Mouse (Mus musculus) layer of hippocampus, adult 9-11 months (tissue): ENCODE data around the gene Rab40b.

Source experiments
- DNase-seq: peaks from one replicate; pipeline ENCODE4 v3.0.0; 2022

Rab40b gene

DNA sequence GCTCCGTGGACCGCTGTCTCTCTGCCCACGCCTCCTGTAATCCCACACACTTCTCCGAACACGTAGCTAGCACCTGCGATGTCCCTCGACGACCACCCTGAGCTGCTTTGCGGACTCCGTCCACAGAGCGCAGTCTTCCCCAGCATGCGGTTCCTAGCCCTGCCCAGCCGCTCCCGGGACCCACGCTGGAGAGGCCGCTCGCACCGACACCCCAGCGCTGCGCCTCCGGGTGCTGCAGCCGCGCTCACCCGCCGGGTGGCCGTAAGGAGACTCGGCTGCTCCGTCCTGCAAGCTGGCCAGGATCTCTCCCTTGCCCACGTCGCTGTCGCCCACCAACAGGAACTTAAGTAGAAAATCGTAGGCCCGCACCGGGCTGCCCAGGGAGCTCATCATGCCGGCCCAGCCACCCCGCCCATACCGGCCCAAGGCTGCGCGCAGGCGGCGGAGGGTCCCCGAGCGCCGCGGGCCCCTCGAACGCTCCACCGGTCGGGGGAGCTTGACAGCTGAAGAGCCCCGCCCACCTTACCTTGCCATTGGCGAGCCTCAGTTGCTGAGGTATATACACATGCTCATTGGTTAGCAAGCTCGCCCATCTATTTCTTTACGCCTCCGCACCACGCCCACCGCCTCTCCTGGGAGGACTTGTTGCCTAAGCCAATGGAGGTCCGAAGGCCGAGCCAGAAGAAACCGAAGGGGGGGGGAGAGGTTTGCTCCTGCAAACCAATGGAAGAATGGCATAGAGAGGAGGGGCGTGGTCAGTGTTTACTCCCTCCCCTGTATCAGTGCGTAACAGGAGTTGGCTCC is at the start of gene Rab40b:
Gene Rab40b, minus strand, starts transcription at position 502 of the 804 bp plus-strand sequence.
- DNase-seq: peak; percentile 99

DNA sequence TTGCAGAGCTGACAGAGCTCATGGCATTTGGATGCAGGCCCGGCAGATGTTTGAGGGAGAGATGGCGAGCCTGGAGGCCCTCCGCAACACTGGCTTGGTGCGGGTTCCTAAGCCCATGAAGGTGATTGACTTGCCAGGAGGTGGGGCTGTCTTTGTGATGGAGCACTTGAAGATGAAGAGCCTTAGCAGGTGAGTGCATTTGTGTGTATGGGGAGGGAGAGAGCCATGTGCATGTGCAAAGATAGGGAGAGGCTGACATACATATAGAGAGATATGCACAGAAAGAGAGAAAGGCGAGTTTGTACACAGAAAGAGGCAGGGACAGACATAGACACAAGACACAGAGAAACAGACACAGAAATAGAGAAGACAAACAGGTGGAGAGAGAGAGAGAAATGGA is 49.2 kb upstream of the Rab40b start:
- no peak for DNase-seq

DNA sequence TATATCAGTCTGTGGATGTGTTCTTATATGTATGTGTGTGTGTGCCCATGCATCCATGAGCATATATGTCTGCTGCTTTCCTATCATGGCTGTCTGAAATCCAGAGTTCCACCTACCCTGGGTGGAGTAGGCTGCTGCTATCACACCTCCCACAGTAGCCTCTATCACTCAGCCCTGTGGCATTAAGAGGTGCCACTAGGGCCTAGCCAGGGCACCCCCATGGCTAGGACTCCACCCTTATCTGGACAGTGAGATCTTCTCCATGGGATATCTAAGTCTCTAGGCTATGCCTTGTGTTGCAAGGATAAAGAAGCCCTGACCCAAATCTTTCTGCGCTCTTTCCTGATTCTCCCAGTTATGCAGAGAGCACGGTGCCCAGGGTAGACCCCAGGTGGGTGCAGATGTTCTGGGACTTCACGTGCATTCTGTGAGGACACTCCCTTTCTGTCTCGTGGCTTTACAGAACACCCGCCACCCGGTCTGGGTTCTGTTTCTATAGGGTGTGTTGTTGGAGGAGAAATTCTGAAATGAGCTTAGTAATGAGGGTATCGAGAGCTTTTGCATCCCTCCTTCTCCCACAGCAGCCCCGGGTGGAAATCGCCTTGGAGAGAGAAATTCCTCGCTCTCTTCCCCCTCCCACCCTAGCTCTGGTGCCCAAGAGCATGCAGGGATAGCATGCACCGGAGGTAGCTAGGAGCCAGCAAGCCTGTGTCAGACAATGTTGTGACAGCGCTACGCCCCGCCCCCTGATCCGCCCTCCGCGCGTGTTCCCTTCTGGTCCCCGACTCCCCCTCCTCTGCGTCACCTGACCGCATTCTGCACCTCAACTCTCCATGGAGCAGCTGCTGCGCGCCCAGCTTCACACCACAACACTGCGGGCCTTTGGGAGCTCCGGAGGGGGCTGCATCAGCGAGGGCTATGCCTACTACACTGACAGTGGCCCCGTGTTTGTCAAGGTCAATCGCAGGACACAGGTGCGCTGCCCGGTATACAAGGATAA is 46.4 kb upstream of the Rab40b start, which contains the start of gene Fn3k:
Gene Fn3k, plus strand, starts transcription at position 758 of the 1,000 bp plus-strand sequence.
- DNase-seq: peak; percentile 97

DNA sequence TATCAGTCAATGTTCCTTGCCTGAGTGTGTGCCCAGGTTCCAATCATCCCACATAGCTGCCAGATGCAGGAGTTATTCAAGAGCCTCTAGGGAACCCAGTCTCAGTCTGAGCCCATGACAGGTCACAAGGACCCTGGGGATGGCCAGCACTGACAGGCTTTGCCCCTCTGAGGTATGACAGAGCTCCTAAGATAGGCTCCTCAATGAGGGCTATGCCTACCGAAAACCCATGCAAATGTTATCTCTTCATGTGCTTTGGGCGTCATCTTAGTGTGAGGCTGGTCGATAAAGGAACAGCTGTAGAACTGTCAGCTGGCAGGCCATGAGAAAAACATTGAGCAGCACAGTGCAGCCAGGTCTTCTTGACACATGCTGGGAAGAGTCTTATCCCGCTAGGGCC is 45.3 kb upstream of the Rab40b start:
- no peak for DNase-seq

DNA sequence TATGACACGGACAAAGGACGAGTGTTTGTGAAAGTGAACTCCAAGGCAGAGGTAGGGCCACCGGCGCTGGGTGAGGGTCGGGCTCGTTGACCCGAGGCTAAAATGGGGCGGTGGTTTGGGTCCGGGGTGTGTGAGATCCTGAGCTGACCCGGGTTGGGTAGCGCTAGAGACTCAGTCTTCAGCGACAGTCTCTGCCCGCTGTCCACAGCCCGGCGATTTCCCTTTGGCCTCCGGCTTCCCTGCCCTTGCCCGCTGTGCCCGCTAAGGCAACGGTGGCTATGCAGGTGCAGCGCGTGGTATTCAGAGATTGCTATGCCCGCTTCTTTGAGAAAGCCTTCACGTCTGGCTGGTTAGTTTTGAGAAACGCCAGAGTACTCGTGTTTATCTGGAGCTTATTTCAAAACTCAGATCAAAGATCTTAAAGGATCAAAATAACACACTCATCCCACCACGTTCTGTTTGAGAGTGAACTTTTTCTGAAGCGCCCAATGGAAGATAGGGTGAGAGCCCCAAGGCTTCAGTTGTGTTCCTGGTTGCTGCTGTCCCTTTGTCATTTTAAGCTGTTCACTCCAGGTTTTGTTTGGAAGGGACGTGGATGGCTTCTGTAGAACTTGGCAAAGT is 33.6 kb upstream of the Rab40b start:
- DNase-seq: no peak

DNA sequence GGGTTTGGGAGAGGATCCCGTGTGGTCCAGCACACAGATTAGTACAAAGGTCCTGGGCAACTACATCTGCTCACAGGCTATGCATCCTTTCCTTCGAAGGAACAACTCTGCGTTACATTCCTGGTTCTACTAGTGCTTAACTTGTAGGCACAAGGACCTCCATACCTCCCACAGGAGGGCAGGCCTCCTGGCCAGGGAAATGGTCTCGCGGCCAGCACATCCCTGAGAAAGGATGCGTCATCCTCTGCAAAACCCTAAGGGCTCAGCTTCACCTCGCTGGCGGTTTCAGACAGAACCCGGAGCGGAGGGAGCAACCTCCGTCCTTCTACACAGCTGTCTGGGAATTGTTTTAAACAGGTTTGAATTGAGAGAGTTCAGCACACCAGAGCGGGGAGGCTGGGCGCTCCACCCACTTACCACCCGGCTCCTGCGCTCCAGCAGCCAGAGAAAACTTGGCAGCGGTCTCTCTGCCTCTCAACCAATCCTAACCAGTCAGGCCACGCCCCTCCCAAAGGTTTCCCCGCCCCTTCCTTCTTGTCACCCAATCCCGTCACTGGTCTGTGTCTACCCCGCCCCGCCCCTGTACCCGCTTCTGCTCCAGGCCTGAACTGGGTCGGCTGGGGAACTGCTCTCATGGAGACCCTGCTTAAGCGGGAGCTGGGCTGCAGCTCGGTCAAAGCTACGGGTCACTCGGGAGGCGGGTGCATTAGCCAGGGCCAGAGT is 32.9 kb upstream of the Rab40b start, which contains the start of gene Fn3krp:
Gene Fn3krp, plus strand, starts transcription at position 572 of the 723 bp plus-strand sequence.
- peak; percentile 100 for DNase-seq

DNA sequence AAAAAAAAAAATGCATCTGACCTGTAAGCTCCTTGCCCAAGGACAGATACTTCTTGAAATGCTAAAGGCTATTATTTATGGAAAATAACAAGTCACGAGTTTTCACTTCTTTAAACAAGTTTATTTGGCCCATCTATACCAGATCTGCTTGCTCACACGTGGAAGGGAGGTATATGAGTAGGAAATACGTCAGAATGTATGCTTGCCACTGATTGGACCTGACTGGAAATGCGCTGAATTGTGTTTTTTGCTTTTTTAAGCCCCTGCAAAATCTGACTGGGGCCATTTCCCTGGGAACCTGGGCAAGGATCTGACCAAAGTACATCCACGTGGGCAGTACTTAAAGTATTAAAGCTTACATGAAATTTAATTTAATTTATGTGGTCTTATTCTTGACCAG is 32.3 kb upstream of the Rab40b start:
- DNase-seq: no peak

DNA sequence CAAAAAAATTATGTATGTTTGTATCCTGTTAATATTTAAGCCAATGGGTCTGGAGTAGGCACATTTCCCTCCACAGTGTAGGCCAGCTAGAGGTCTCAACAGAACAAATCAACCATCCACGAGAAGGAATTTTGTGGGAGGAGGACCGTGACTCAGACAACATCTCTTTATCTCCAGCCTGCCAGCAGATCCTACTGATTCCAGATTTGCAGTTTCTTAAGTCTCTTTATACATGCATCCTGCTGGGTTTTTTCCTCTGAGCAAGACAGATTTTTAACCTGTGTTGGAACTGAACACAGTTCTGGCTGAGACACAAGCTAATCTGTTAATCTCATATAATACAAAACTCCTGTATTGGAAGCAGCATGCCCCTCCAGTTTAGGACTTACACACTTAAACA is 30.9 kb upstream of the Rab40b start:
- no peak for DNase-seq

DNA sequence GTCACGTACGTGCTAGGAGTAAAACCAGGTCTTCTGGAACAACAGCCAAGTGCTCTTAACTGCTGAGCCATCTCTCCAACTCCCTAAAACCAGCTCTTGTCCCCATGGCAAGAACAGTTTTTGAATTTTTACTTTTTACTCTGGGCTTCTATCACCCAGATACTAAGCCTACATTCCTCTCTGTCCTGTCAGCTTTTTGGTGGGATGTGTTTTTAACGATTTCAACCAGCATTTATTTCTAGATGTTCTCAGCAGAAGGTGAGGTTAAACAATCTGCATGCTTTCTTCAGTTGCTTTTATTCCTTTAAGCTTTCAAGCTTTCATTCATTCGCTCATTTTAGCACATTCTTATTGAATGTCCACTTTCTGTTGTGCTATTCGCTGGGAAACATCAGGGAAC is 29.9 kb upstream of the Rab40b start:
- DNase-seq: no peak

DNA sequence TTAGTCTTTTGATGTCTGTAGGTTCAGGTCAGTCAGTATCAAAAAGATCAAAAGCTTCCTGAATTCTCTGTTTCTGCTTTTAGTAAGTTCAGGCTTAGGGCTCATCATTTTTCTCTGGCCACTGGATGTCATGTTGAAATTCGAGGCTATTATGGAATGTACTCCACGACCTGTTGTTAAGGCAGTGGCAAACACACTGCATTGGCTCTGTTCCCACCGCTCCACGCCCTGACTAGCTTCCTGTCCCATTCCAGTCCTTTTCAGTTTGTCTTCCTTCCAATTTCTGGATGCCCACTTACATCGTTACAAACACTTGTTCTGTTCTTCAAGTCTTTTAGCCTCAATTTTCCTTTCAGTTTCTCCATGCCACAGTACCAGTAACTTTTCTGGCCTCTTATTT is 27.3 kb upstream of the Rab40b start:
- DNase-seq: no peak

DNA sequence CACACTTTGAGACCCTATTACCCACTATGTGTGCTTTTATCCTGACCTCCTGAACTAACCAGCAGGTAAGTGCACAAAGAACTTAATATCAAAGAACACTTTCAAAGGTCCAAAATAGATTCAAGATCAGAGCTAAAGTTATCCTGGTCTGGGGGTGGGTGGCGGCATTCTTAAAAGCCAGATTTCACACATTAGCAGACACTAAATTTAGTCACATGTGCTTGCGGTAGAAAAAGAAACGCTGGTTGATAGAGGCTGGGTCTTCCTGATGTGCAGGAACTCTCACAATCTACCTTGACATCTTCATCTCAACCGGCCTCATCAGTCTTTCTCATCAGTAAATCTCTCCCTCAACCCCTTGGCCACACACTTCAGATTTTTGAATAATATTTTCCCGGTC is 26.7 kb upstream of the Rab40b start:
- no peak for DNase-seq

DNA sequence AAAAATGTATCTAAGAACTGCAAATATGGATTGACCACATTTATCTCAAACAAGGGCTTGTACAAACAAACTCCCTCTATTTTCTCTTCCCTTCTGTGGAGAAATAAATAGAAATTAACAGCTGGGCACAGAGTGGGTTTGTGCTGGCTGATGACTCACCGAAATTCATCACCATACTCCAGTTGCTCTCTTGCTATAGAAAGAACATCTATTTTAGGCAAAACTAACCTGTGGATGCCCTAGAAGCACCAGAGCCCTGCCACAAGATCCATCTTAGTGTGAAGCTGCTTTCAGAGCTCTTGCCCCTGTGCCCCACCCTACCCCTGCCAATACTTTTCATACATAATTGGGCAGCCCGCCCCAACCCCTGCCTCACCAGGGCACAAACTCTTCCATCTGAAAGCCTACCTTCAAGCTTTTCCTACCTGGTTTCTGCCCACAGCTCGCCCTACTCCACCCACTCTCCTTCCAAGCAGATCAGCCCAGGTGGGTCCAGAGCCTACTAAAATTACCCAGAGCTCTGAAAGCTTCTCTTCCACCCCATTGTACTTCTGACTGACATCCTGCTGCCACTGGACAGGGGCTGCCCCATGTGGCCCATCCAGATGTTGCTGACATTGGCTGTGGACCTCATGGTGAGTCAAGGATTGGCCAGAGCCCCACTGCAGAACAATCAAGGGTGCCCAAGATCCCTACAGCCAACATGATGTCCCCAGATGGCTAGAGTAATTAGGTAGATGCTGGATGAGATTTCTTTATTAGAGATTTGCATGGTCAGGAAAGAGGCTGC is 19.5 kb upstream of the Rab40b start:
- DNase-seq: peak; percentile 66

DNA sequence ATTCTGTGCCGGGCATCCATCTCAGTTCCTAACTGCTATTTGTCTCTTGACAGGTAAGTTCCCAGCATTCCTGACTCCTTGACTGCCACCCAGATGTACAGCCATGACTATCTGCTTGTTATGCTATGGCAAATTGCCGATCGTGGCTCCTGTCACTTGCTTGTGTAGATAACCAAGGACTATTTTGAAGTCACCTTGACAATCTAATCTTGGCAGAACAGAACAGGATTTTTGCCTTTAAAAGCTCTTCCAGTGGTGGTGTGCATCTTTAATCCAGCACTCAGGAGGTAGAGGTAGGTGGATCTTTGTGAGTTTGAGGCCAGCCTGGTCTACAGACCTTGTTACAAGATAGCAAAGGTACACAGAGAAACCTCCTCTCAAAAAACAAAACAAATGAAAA is 4.4 kb upstream of the Rab40b start:
- DNase-seq: no peak

DNA sequence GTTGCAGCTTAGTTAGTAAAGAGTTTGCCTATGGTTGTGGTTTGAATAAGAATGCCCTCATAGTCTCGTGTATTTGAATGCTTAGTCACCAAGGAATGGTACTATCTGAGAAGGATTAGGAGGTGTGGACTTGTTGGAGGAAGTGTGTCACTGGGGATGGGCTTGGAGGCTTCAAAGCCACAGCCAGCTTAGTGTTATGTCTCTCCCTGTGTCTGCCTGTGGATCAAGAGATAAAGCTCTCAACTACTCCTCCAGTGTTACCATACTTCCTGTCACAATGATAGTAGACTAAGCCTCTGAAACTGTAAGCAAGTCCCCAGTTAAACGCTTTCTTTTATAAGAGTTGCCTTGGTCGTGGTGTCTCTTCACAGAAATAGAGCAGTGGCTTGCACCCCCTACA is 2.7 kb upstream of the Rab40b start:
- DNase-seq: no peak

DNA sequence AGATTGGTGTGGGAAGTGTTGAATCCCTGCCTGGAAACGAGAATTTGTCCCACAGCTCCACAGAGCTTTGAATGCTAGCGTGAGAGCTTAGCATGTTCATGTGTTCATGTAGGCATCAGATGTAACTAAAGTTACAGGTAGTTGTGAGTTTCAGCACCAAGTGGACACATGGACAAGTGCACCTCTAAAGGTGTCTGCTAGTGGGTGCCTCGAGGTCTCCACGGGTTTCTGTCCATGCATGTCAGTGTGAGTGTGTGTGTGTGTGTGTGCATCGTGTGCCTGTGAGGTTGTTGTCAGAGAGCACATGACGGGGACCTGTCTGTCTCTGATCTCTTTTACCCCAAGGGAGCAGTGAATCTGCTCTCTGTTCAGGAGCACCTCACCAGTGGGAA is 499 bp upstream of the Rab40b start:
- DNase-seq: no peak

DNA sequence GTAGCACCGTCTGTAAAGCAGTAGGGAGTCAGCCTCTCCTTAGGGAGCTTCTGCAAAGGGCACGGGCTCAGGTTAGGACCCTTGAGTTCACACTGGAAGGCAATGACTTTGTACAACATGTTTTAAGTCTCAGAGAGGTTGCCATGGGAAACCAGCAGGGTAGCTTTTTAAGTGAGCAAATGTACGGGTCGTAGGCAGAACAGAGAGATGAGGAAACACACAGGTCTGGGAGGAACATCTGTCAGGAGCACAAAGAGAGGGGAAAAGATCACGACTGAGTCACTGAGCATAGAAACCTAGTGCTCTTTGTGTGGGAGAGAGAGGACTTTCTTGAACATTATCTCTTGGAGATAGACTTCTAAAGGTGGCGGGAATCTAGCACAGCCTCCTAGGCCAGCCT is 7.8 kb downstream of the Rab40b start:
- no peak for DNase-seq

DNA sequence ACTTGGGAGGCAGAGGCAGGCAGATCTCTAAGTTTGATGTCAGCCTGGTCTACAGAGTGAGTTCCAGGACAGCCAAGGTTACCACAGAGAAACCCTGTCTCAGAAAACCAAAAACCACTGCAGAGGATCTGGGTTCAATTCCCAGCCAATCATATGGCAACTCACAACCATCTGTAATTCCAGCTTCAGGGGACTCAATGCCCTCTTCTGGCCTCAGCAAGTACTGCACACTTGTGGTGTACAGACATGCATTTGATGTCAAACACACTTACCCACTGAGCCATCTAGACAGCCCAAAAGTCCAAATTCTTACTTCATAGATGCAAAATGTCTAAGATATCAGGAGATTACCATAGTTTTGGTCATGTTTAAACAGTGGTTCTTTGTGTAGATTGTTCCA is 9.4 kb downstream of the Rab40b start:
- no peak for DNase-seq

DNA sequence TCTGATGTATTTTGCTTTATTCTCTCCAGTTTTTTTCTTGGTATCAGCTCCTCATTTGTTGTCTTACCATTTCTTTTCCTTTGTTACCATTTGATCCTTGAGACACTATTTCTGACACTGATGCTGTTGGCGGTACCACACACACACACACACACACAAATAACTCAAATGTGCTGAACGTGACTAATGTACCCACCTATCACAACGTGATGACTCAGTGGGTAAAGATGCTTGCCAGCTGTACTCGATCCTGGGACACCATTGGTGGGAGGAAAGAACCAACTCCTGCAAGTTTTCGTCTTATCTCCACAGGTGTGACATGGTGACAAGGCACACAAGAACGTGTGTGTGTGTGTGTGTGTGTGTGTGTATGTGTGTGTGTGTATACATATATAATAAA is 14.7 kb downstream of the Rab40b start:
- DNase-seq: no peak

DNA sequence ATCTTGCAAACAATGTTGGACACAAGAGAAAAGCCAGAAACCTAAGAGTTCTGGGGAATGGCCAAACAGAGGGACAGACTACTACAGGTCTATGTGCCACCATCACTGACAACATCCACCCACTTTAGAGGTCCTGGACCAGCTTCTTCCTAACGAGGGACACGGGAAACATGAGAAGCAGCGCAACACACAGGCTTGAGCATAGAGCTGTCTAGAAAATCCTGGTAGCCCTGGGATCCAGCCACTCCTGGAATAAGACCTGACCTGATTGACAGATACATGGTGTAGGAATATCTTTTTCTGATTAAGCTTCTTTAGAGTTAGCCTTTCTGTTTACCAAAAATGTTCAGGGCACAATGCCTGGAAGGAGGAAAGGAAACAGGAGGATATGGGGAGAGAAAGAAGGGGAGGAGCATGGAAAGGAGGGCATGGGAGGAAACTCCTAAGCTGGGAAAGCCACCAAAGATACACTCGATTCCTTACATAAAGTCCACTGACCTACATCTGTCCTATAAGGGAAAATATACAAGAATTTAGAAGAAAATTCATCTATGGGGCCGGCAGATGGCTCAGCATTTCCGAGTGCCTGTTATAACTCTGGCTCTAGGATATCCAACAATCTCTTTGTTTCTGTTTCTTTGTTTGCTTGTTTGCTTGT is 17.6 kb downstream of the Rab40b start:
- no peak for DNase-seq

DNA sequence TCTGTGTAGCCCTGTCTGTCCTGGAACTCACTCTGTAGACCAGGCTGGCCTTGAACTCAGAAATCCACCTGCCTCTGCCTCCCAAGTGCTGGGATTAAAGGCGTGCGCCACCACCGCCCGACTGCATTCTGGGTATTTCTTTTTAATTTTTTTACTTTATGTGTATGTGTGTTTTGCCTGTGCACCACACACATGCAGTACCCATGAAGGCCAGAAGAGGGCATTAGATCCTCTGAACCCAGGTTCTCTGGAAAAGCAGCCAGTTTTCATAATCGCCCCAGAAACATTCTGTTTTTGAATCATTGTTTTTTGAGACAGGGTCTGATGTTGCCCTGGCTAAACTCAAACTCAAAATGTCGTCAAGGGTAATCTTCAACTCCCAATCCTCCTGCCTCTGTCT is 18.4 kb downstream of the Rab40b start:
- no peak for DNase-seq

DNA sequence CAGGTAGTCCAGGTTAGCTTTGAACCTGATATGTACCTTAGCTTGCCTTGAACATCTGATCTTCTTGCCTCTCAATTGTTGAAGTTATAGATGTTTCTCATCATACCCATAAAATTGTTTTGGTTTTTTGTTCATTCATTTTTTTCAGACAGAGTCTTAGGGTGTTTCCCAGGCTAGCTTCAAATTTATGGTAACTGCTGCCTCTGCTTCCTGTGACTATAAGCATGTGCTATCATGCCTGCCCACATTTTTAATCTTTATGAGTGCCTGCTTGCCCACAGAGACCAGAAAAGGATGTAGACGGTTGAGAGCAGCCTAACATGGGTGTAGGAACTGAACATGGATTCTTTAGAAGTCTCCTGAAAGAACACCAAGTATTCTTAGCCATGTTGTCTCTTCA is 19.3 kb downstream of the Rab40b start:
- no peak for DNase-seq
